Mouse (Mus musculus) hematopoietic stem cell, adult 5-6 weeks (primary cell): Measurements from ENCODE around the gene Slc9a1. TPM values are rescaled to one million over a fixed set of nuclear protein-coding genes. Genes with fewer than 3 reads are reported as not detected.

ENCODE experiments used
- ATAC-seq, 2 experiments: fragments of 125-278 bp in 1 of 2; replicated peaks in 1 of 2; 2 replicates each; pipeline ENCODE4 v1.8.0; 2016 to 2017; ENCODE audit warnings: inconsistent platforms in 2 of 2, mild to moderate bottlenecking in 2 of 2, moderate number of reproducible peaks in 2 of 2, low read depth in 1 of 2, moderate TSS enrichment in 1 of 2; ENCODE audit not compliant: low FRiP score in 2 of 2, poor library complexity in 2 of 2, severe bottlenecking in 2 of 2, insufficient read depth in 1 of 2, low TSS enrichment in 1 of 2
- total RNA-seq: library from RNA; stranded (forward); fragments of 172-1452, 232-1000 nt; gene quantifications from 2 replicates; pipeline ENCODE4 v1.2.3, GENCODE M21; 2017

The Slc9a1 gene
- total RNA-seq, 1 experiment from 2014 or later, result 16.9 TPM

GRCm38 (mm10) chr4:133391185-133392040 lies 21.9 kb downstream of the Slc9a1 start:
- ATAC-seq, result peak; percentile 8 to 35; a peak in 1 of 4 replicates

DNA sequence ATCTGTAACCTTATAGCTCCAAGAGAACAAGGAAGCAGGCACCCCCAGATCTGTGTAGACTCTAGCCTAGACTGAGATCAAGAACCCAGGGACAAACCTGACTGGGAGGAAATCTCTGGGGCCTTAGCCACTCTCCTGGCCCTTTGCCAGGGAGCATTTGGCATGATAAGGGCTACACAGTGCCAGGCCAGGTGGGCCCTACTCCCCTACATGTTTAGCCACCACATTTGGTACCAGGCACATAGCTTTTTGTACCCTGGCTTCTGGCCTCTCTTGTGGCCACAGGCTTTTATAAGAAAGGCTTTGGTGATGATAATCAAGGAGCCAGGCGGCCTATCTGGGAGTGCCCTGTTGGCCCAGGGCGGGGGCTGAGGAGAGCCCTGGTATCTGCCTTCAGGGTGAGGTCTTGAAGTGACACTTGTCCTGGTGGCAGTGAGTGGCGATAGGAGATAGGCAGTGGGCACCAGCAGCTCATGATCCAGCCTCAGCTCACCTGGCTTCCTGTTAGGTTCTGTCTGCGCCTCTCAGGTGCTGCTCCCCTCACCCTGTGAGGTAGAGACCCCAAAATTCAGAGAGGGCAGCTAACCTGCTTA lies 25.6 kb downstream of the Slc9a1 start:
- peak in 1 of 2 experiments; percentile 16; a peak in 1 of 4 replicates for ATAC-seq

- no peak for ATAC-seq
Measured at GRCm38 (mm10) chr4:133396079-133396478, 26.6 kb downstream of the Slc9a1 start.

- ATAC-seq, result no peak
Measured at GRCm38 (mm10) chr4:133397299-133397698, 27.8 kb downstream of the Slc9a1 start.

GRCm38 (mm10) chr4:133397961-133398360 lies 28.5 kb downstream of the Slc9a1 start:
- peak; percentile 37 to 67; a peak in 3 of 4 replicates for ATAC-seq

DNA sequence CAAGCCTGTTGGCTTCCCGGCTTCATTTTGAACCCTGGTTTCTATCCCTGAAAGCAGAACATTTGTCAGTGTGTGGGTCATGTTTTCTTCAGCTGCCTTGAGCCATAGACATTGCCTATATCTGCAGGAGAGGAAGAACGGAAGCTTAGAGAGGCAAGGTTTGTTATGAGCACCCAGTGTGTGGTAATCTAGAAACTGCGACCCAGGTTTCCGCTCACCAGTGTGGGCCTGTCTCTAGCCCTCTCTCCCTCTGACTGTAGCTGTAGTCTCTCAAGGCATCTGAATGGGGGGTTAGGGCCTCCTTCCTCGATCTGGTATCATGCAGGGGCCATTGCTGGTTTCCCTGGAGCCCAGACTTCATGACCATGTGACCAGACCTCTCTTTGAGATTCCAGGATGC lies 29.1 kb downstream of the Slc9a1 start:
- ATAC-seq, result no peak

- ATAC-seq, result no peak
Measured at GRCm38 (mm10) chr4:133399509-133399908, 30.0 kb downstream of the Slc9a1 start.

GRCm38 (mm10) chr4:133400098-133400497 lies 30.6 kb downstream of the Slc9a1 start:
- no peak for ATAC-seq

DNA sequence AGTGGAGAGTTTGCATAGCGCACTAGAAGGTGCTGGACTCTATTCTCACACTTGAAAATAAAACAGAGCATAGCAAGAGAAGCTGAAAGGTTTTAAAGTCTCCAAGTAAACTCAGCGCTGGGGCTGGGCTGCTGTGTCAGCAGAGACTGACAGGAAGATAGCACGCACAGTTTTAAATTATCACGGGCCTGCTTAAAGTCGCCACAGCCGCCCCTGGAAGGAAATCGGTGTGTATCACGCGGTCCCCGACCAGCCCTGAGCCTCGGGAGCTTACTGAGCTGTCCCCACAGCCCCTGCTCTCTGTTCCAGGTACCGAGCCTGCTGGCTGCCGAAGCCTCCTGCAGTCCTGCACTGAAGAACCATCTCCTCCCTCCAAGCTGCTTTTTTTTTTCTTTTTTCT lies 32.5 kb downstream of the Slc9a1 start:
- 0 out of 4 replicates have a peak, but pooled peaks of 1 of the 2 experiments have one; percentile 25 for ATAC-seq

DNA sequence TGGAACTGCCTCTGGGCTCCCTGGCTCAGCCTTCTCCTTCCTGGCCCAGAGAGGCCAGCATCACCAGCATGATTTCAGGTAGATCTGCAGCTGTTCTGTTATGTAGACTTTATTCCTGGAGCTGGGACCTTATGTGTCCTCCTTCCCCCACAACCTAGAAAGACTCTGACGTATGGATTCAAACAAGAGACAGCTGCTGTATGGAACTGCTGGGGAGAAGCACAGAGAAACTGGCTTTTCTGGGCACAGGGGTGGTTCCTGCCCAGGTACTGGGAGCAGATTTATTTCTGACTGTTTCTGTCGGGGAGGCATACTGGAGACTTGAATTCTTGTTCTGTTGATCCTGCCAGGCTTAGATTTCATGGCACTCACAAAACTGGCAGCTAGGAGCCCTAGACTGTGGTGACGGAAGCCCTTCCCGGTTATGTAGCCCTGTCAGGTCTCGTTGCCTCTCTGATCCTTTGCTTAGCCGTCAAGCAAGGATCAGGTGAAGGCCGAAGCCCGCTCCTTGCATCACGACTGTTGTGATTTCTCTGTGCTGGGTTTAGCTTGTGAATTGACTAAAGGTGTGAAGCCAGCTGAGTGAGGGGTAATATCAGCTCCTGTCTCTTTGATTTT lies 34.2 kb downstream of the Slc9a1 start:
- ATAC-seq, result no peak

GRCm38 (mm10) chr4:133404256-133404655 lies 34.8 kb downstream of the Slc9a1 start:
- ATAC-seq, result no peak

DNA sequence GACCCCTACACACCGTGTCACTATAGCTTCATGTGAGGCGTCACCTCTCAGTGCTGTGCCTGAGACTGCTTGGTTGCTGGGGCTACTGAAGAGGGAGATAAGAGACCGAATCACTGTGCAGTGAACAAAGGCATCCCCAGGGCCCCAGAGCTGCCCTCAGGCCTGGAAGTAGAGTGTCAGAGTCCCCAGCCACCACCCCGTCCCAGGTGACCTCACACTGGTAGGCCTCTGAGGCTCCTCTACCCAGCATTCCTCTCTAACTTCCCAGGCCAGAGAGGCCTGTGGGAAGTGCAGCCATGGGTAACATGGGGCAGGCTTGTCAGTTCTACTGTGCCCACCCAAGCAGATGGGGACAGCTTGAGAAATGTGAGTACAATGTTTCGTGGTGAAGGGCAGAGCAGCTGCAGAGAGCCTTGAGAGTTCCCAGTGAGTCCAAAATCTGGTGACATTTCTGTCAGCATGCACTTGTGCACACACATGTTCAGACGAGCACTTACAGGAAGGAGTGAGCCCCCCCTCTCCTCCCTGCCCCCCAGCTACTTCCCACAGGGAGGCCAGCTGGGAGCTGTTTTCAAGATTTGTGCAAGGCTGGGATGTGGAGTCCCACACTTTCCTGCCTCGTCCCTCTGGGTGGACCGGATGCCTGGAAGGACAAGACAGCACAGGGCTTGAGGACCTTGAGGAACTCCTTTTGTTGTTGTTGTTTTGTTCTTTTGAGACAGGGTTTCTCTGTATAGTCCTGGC lies 37.0 kb downstream of the Slc9a1 start:
- no peak for ATAC-seq

- ATAC-seq, result no peak
Measured at GRCm38 (mm10) chr4:133407114-133407787, 37.7 kb downstream of the Slc9a1 start.

- ATAC-seq, result no peak
Measured at GRCm38 (mm10) chr4:133408006-133408405, 38.5 kb downstream of the Slc9a1 start.

- ATAC-seq, result no peak
Measured at GRCm38 (mm10) chr4:133410994-133411393, 41.5 kb downstream of the Slc9a1 start.

- ATAC-seq, result no peak
Measured at GRCm38 (mm10) chr4:133412096-133412495, 42.6 kb downstream of the Slc9a1 start.
